ENCODE assay signal across 19 mouse cellular contexts in the genomic region with DNA sequence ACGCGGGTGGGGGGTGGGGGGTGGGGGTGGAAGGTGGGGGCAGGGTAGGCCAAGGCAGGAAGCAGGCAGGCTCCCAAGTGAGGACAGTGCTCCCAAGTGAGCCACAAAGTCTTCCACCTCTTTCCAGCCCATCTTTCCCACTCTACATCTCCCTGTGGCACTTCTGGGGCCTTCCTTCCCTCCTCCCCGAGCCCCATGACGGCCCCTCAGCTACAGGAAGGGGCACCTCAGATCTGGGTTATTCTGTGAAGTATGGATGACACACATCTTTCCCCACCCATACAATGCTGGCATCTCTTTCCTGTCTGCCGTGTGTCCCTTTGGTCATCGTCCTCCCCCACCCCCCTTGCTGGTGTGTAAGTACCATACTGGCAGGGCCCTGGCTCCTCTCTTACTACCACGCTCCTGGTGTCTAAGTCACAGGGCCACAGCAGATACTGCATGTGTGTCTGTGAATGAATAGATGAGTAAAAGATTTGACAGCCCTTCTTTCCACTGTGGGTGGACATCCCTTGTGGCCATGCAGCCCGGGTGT. TPM values are rescaled to one million over a fixed set of nuclear protein-coding genes. Genes with fewer than 3 reads are reported as not detected.
A peak's percentile ranks its signal among the peaks of the same experiment; 100 is the strongest.
DNase-seq lines count a peak whose midpoint lies in the region; ATAC-seq and TF ChIP-seq lines count a peak whose summit lies in the region.
"Had no signal": no experiment of that assay in that cellular context is flagged by ENCODE, and none has a peak within 500 bp of the region (broad histone marks: within the 10 kb centered on the region; RNA-seq: fewer than 3 reads in every experiment).

No protein-coding gene starts in this region.

- intact Hi-C loops in left cerebral cortex, adult 2 months (cut with DNase I): no loop called here

- peak overlapping the region; percentile 69 for H3K27ac ChIP-seq in heart, embryonic 10.5 days
- H3K27ac ChIP-seq in liver, embryonic 12.5 days: no peak overlapping the region
- no peak overlapping the region for H3K27ac ChIP-seq in liver, embryonic 11.5 days (ENCODE audit: low read depth, low read length)
- no peak overlapping the region; the same call in 1 of the 2 replicates for H3K27ac ChIP-seq in intestine, embryonic 14.5 days (ENCODE audit: low read depth)
- no peak overlapping the region for H3K27ac ChIP-seq in left cerebral cortex, adult 2 months
- H3K27ac ChIP-seq: hindbrain, postnatal 0 days had no signal

- H3K36me3 ChIP-seq in heart, embryonic 10.5 days: no peaks in the 10 kb centered on the region
- no peaks in the 10 kb centered on the region for H3K36me3 ChIP-seq in liver, embryonic 12.5 days
- H3K36me3 ChIP-seq in liver, embryonic 11.5 days (ENCODE audit: control insufficient read depth, insufficient read depth, low read length): no peaks in the 10 kb centered on the region
- H3K36me3 ChIP-seq in intestine, embryonic 14.5 days (ENCODE audit: control insufficient read depth, insufficient read depth, low read length): no peaks in the 10 kb centered on the region

- H3K27me3 ChIP-seq in heart, embryonic 10.5 days (ENCODE audit: insufficient read depth, poor library complexity, severe bottlenecking): no peaks in the 10 kb centered on the region
- peaks cover 26% of the 10 kb centered on the region for H3K27me3 ChIP-seq in liver, embryonic 12.5 days (replicated peaks)
- no peaks in the 10 kb centered on the region for H3K27me3 ChIP-seq in liver, embryonic 11.5 days (replicated peaks; ENCODE audit: control insufficient read depth, insufficient read depth, low read length)
- no peaks in the 10 kb centered on the region for H3K27me3 ChIP-seq in intestine, embryonic 14.5 days (replicated peaks; ENCODE audit: control insufficient read depth, insufficient read depth, low read length)

- H3K4me1 ChIP-seq in heart, embryonic 10.5 days: peaks cover 4% of the 10 kb centered on the region
- peaks cover 6% of the 10 kb centered on the region; the same call in 1 of the 2 replicates for H3K4me1 ChIP-seq in liver, embryonic 12.5 days
- no peaks in the 10 kb centered on the region for H3K4me1 ChIP-seq in liver, embryonic 11.5 days (replicated peaks; ENCODE audit: control insufficient read depth, insufficient read depth, low read length)
- H3K4me1 ChIP-seq in intestine, embryonic 14.5 days (replicated peaks; ENCODE audit: control insufficient read depth, insufficient read depth, low read length): no peaks in the 10 kb centered on the region

- no peak overlapping the region for H3K9ac ChIP-seq in liver, embryonic 12.5 days
- H3K9ac ChIP-seq in liver, embryonic 11.5 days (ENCODE audit: low read depth, low read length): no peak overlapping the region
- H3K9ac ChIP-seq in intestine, embryonic 14.5 days (ENCODE audit: low read length): no peak overlapping the region

- WGBS in heart, embryonic 10.5 days: 70% methylated on average over 8 of the region's 8 CpGs
- 28% methylated on average over 8 of the region's 8 CpGs for WGBS in liver, embryonic 12.5 days (ENCODE audit: insufficient replicate concordance)
- 48% methylated on average over 8 of the region's 8 CpGs for WGBS in liver, embryonic 11.5 days
- WGBS in intestine, embryonic 14.5 days: 76% methylated on average over 8 of the region's 8 CpGs

- no peak for ATAC-seq in liver, embryonic 12.5 days
- no peak for ATAC-seq in liver, embryonic 11.5 days (replicated peaks; ENCODE audit: low FRiP score)
- no peak for ATAC-seq in intestine, embryonic 14.5 days (replicated peaks; ENCODE audit: low FRiP score, low TSS enrichment, low read depth)
- ATAC-seq in megakaryocyte progenitor cell, adult 5-6 weeks (replicated peaks; ENCODE audit: poor library complexity): no peak
- ATAC-seq: hindbrain, postnatal 0 days had no signal

- no peaks in the 10 kb centered on the region for H3K9me3 ChIP-seq in heart, embryonic 10.5 days
- H3K9me3 ChIP-seq in liver, embryonic 12.5 days (replicated peaks): no peaks in the 10 kb centered on the region
- no peaks in the 10 kb centered on the region for H3K9me3 ChIP-seq in liver, embryonic 11.5 days (ENCODE audit: control insufficient read depth, low read length)
- H3K9me3 ChIP-seq in intestine, embryonic 14.5 days (ENCODE audit: control insufficient read depth, low read length): no peaks in the 10 kb centered on the region

- H3K4me2 ChIP-seq in liver, embryonic 12.5 days: peak overlapping the region; percentile 19; the same call in 1 of the 2 replicates
- no peak overlapping the region; the same call in 1 of the 2 replicates for H3K4me2 ChIP-seq in liver, embryonic 11.5 days
- H3K4me2 ChIP-seq in intestine, embryonic 14.5 days (ENCODE audit: low read length): peak overlapping the region; percentile 14; the same call in 1 of the 2 replicates

- DNase-seq in heart, embryonic 10.5 days (ENCODE audit: low spot score): no peak
- DNase-seq in heart, postnatal 4 days: no peak
- DNase-seq in liver, embryonic 11.5 days (ENCODE audit: low spot score): no peak
- peak; percentile 72 for DNase-seq in A20 (ENCODE audit: low read depth, low spot score)
- DNase-seq in intestine, embryonic 14.5 days (ENCODE audit: low spot score): no peak
- DNase-seq in left cerebral cortex, adult 2 months (ENCODE audit: extremely low spot score in 1 of 2, low spot score in 2 of 2): no peak
- DNase-seq: cerebellum, postnatal 10 days; lung, postnatal 10 days had no signal

- no peak overlapping the region for H3K4me3 ChIP-seq in heart, embryonic 10.5 days
- H3K4me3 ChIP-seq in liver, embryonic 12.5 days: no peak overlapping the region
- H3K4me3 ChIP-seq in liver, embryonic 11.5 days (ENCODE audit: low read depth, low read length): no peak overlapping the region
- H3K4me3 ChIP-seq in intestine, embryonic 14.5 days (ENCODE audit: low read depth, low read length): no peak overlapping the region
- H3K4me3 ChIP-seq in left cerebral cortex, adult 2 months: no peak overlapping the region

- TF ChIP-seq CTCF in left cerebral cortex, adult 2 months (IDR thresholded peaks at IDR 0.05): no peak

RNA-seq across cellular contexts. Expression of a gene that starts 6.7 kb away (rescaled TPM):
- polyA plus RNA-seq in heart, embryonic 10.5 days (2016; fragmentation: Nextera tagmentation; extraction: Ambion mirVana): not detected in 2 replicates
- total RNA-seq in heart, postnatal 4 days (2021): not detected
- polyA plus RNA-seq in liver, embryonic 12.5 days (2016; fragmentation: Nextera tagmentation; extraction: Ambion mirVana): 0.26 and 0.41 TPM in 2 replicates
- polyA plus RNA-seq in liver, embryonic 11.5 days (2014; fragmentation: Nextera tagmentation; extraction: Ambion mirVana): 0.30 and 0.82 TPM in 2 replicates
- polyA plus RNA-seq in intestine, embryonic 14.5 days (2014; fragmentation: Nextera tagmentation; extraction: Ambion mirVana): 0.40 and 0.45 TPM in 2 replicates
- total RNA-seq in left cerebral cortex, adult 2 months (2021): not detected
- total RNA-seq in megakaryocyte progenitor cell, adult 5-6 weeks (2015): 0.37 TPM in 1 of 2 replicates, not detected in the other
- not detected in 2 replicates for total RNA-seq in megakaryocyte progenitor cell, adult 5-6 weeks (2017)
- total RNA-seq: granulocyte monocyte progenitor cell, adult 5-6 weeks; hindbrain, postnatal 0 days; layer of hippocampus, adult 18-20 months; left cerebral cortex, postnatal 14 days; MEL; midbrain, postnatal 0 days had no signal
- polyA plus RNA-seq: brain, embryonic 14.5 days; C2C12; midbrain, postnatal 0 days; neural tube, embryonic 14.5 days had no signal

RNA-seq across cellular contexts. Expression of a gene that starts 38.9 kb away (rescaled TPM):
- 29.4 and 29.7 TPM in 2 replicates for polyA plus RNA-seq in heart, embryonic 10.5 days (2016; fragmentation: Nextera tagmentation; extraction: Ambion mirVana)
- 10 to 100 TPM; 34.7 to 38.0 TPM for total RNA-seq in heart, postnatal 4 days (2021)
- 21.1 and 23.0 TPM in 2 replicates for polyA plus RNA-seq in liver, embryonic 12.5 days (2016; fragmentation: Nextera tagmentation; extraction: Ambion mirVana)
- polyA plus RNA-seq in liver, embryonic 11.5 days (2014; fragmentation: Nextera tagmentation; extraction: Ambion mirVana): 25.7 and 28.9 TPM in 2 replicates
- polyA plus RNA-seq in intestine, embryonic 14.5 days (2014; fragmentation: Nextera tagmentation; extraction: Ambion mirVana): 30.5 and 32.9 TPM in 2 replicates
- total RNA-seq in left cerebral cortex, adult 2 months (2021): 100 to 1,000 TPM; 125 to 132 TPM
- 19.5 and 28.2 TPM in 2 replicates for total RNA-seq in megakaryocyte progenitor cell, adult 5-6 weeks (2015)
- total RNA-seq in megakaryocyte progenitor cell, adult 5-6 weeks (2017): 30.8 and 52.6 TPM in 2 replicates

RNA-seq across cellular contexts. Expression of a gene that starts 41.7 kb away (rescaled TPM):
- 7.6 and 8.9 TPM in 2 replicates for polyA plus RNA-seq in heart, embryonic 10.5 days (2016; fragmentation: Nextera tagmentation; extraction: Ambion mirVana)
- 10 to 100 TPM; 11.8 to 12.1 TPM for total RNA-seq in heart, postnatal 4 days (2021)
- 1.9 and 2.2 TPM in 2 replicates for polyA plus RNA-seq in liver, embryonic 12.5 days (2016; fragmentation: Nextera tagmentation; extraction: Ambion mirVana)
- 3.3 and 4.0 TPM in 2 replicates for polyA plus RNA-seq in liver, embryonic 11.5 days (2014; fragmentation: Nextera tagmentation; extraction: Ambion mirVana)
- 6.1 and 6.2 TPM in 2 replicates for polyA plus RNA-seq in intestine, embryonic 14.5 days (2014; fragmentation: Nextera tagmentation; extraction: Ambion mirVana)
- 10 to 100 TPM; 18.2 to 19.5 TPM for total RNA-seq in left cerebral cortex, adult 2 months (2021)
- total RNA-seq in megakaryocyte progenitor cell, adult 5-6 weeks (2015): 1.3 and 2.1 TPM in 2 replicates
- total RNA-seq in megakaryocyte progenitor cell, adult 5-6 weeks (2017): 1.9 and 2.7 TPM in 2 replicates
